Mouse (Mus musculus): ENCODE results near the gene Ilf3.

GRCm38 (mm10) chr9:21332161-21333061, 35.3 kb upstream of the Ilf3 start:
- no peak for TF ChIP-seq CTCF (IDR thresholded peaks at IDR 0.05; ENCODE audit: borderline replicate concordance, control insufficient read depth, extremely low read depth, insufficient read depth, low read length, poor library complexity)
- TF ChIP-seq POLR2A (IDR thresholded peaks at IDR 0.05; ENCODE audit: control insufficient read depth, extremely low read depth, insufficient read depth, low read length, poor library complexity), result no peak

All from thymus, adult 2 months (tissue).